Mouse (Mus musculus): ENCODE results near the gene Fam216a.
A peak's percentile ranks its signal among the peaks of the same experiment; 100 is the strongest.

- no peak for TF ChIP-seq POLR2A (IDR thresholded peaks at IDR 0.05; ENCODE audit: insufficient read depth, low read length)
- peak; percentile 32 for TF ChIP-seq CTCF (IDR thresholded peaks at IDR 0.05; ENCODE audit: low read depth, low read length)
These were observed 37.8 kb upstream of the Fam216a start for GRCm38 (mm10) chr5:122409692-122410645.
